Mouse (Mus musculus) limb, embryonic 14.5 days (tissue): ENCODE results near the gene Ppt2. TPM values are rescaled to one million over a fixed set of nuclear protein-coding genes. Genes with fewer than 3 reads are reported as not detected.

Experiments used
- ATAC-seq: fragments of 200-750 bp; cut with Nextera tagmentation; 2 replicates; pipeline ENCODE4 v1.8.0; 2017; ENCODE audit warnings: low read depth, moderate number of reproducible peaks, moderate TSS enrichment; ENCODE audit not compliant: low FRiP score
- DNase-seq: peaks from one replicate; pipeline ENCODE4 v3.0.0-alpha.2; 2015; ENCODE audit warnings: low spot score
- H3K27ac ChIP-seq: fragments of 300-500 bp; sonication (generic); replicated peaks from 2 replicates; pipeline ENCODE4 v1.5.1; 2014; ENCODE audit warnings: low read depth, mild to moderate bottlenecking, low read length, moderate library complexity, mixed read lengths
- H3K27me3 ChIP-seq: fragments of 300-500 bp; sonication (generic); 2 replicates; pipeline ENCODE4 v1.6.1; 2014; ENCODE audit warnings: low read length, mixed read lengths; ENCODE audit not compliant: control insufficient read depth, insufficient read depth
- H3K36me3 ChIP-seq: fragments of 300-500 bp; sonication (generic); 2 replicates; pipeline ENCODE4 v1.6.1; 2014; ENCODE audit warnings: mild to moderate bottlenecking, low read length, moderate library complexity, mixed read lengths; ENCODE audit not compliant: control insufficient read depth, insufficient read depth
- H3K4me1 ChIP-seq: fragments of 300-500 bp; sonication (generic); 2 replicates; pipeline ENCODE4 v1.6.1; 2014; ENCODE audit warnings: antibody characterized with exemption, low read length, mixed read lengths; ENCODE audit not compliant: control insufficient read depth, insufficient read depth
- H3K4me2 ChIP-seq: fragments of 300-500 bp; sonication (generic); replicated peaks from 2 replicates; pipeline ENCODE4 v1.6.1; 2014; ENCODE audit warnings: low read depth, mild to moderate bottlenecking, low read length, moderate library complexity; ENCODE audit not compliant: severe bottlenecking
- H3K4me3 ChIP-seq: fragments of 300-500 bp; sonication (generic); replicated peaks from 2 replicates; pipeline ENCODE4 v1.5.1; 2014; ENCODE audit warnings: low read length
- H3K9ac ChIP-seq: fragments of 300-500 bp; sonication (generic); 2 replicates; pipeline ENCODE4 v1.6.1; 2014; ENCODE audit warnings: mild to moderate bottlenecking, low read depth, low read length, moderate library complexity; ENCODE audit not compliant: severe bottlenecking
- H3K9me3 ChIP-seq: fragments of 300-500 bp; sonication (generic); 2 replicates; pipeline ENCODE4 v1.6.1; 2016; ENCODE audit warnings: low read length; ENCODE audit not compliant: control insufficient read depth
- POLR2A ChIP-seq: fragments of 200-500 bp; IDR thresholded peaks from 2 replicates; pipeline ENCODE4 v1.8.0; 2012; ENCODE audit warnings: inconsistent platforms, mild to moderate bottlenecking, moderate library complexity, borderline replicate concordance; ENCODE audit not compliant: insufficient read depth, insufficient read length; ENCODE audit errors: extremely low read depth
- WGBS: fragments of 180-500 bp; shearing (Covaris S2); extraction: QIAGEN DNeasy Blood & Tissue Kit; methylation state at CpG from one replicate; pipeline ENCODE4 v1.1.7; 2014; 5-methylcytosine and 5-hydroxymethylcytosine counted together
- polyA plus RNA-seq, 2 experiments: library from polyadenylated mRNA; depleted of rRNA in 1 of 2; stranded (reverse) in 1 of 2; unstranded in 1 of 2; fragments of >200 nt; fragmentation: Nextera tagmentation in 1 of 2; extraction: Ambion mirVana in 1 of 2; gene quantifications; 2 replicates each; pipeline versions ENCODE4 v1.2.1 to v1.2.3; 2012 to 2014

The Ppt2 gene
- polyA plus RNA-seq, 2 experiments = 29.9 to 39.6 TPM

DNA sequence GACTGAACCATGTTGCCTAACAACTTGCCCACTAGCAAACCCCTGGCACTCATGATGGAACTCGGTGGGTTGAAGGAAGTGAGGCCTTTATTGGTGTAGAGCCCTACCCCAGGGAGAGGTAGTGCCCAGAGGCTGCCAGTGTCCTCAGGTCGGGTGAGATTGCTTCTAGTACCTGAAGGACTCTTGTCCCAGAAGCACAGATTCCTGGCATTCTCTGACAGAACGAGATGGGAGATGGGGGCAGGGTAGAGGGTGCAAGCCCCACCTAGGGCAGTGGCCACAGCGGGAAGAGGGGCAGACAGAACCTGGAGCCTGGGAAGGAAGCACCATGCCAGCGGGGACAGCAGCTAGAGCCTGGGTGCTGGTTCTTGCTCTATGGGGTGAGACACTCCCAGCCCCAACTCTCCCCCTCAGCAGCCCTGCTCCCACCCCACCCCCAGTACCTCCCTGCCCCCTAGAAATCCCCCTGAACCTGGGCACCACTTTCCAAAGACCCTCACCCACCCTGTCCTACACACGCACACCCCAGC, 30.7 kb downstream of the Ppt2 start, which contains the start of gene Ager:
Gene Ager (plus strand): TSS at position 297 of the 530 bp plus-strand sequence.
- Histone ChIP-seq H3K4me3 (no peak within 1 kb of the TSS), H3K4me1 (peaks cover 25% of the 10 kb centered on the region), H3K4me2 (no peak within 1 kb of the TSS), H3K9me3 (no peaks in the 10 kb centered on the region), H3K9ac (no peak within 1 kb of the TSS), H3K27ac (no peak within 1 kb of the TSS; the same call in 1 of the 2 replicates), H3K27me3 (no peaks in the 10 kb centered on the region), H3K36me3 (peaks cover 52% of the 10 kb centered on the region)
- no peak for TF ChIP-seq POLR2A
- DNase-seq (no peak), ATAC-seq (no peak)
- WGBS = 23% methylated on average over 5 of the region's 6 CpGs

DNA sequence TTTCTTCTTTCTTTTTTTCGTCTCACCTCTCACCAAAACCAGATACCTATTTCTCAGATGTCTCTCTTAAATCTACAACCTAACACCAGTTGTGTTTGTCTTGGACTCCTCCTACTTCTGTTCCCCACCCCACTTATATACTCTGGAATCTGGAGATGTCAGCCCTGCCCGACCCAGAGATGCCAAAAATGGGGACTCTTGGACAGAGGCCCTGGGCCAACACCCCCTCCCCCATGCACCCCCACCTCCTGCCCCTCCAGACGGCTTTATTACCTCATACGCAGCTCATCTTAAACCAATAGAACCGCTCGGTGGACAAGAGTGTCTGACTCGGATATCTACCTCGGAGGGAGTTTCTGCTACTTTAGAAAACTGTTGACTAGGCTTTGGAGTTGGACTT, 32.2 kb downstream of the Ppt2 start:
- no peak for DNase-seq
- H3K27ac ChIP-seq = no peak overlapping the region
- H3K4me2 ChIP-seq = no peak overlapping the region
- no peak overlapping the region for H3K4me3 ChIP-seq
- no peak for TF ChIP-seq POLR2A
- 70% methylated on average over 8 of the region's 8 CpGs for WGBS
- peaks cover 44% of the 10 kb centered on the region for H3K36me3 ChIP-seq
- peaks cover 26% of the 10 kb centered on the region for H3K4me1 ChIP-seq
- no peak overlapping the region for H3K9ac ChIP-seq
- H3K9me3 ChIP-seq = no peaks in the 10 kb centered on the region
- no peak for ATAC-seq
- no peaks in the 10 kb centered on the region for H3K27me3 ChIP-seq

DNA sequence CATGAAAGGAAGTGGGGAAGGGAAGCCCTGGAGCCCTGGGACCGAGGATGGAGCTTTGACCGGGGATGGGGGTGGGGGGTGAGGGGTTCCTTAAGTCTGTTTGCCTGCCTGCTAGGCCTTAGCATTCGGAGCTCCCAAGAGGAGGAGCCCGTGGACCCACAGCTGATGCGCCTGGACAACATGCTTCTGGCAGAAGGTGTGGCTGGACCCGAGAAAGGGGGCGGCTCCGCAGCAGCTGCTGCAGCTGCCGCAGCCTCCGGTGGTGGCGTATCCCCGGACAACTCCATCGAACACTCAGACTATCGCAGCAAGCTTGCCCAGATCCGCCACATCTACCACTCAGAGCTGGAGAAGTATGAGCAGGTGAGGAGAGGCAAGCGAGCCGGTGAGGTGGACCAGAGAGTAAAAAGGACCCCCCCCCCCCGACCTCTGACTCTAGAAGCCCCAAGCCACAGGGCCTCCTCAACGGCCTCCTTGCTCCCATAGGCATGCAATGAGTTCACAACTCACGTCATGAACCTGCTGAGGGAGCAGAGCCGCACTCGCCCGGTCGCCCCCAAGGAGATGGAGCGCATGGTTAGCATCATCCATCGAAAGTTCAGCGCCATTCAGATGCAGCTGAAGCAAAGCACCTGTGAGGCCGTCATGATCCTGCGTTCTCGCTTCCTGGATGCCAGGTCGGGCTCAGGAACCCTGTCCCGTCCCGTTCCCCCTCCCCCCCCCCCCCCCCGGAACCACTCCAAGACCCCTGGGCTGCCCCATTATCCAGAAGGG, 34.4 kb downstream of the Ppt2 start:
- H3K4me2 ChIP-seq = peak overlapping the region; percentile 96
- no peaks in the 10 kb centered on the region for H3K27me3 ChIP-seq
- TF ChIP-seq POLR2A = no peak
- WGBS = 42% methylated on average over 31 of the region's 34 CpGs
- peaks cover 30% of the 10 kb centered on the region for H3K36me3 ChIP-seq
- no peak for DNase-seq
- H3K9ac ChIP-seq = peak overlapping the region; percentile 94
- peak overlapping the region; percentile 98 for H3K27ac ChIP-seq
- no peak for ATAC-seq
- no peaks in the 10 kb centered on the region for H3K9me3 ChIP-seq
- H3K4me3 ChIP-seq = peak overlapping the region; percentile 93
- peaks cover 41% of the 10 kb centered on the region for H3K4me1 ChIP-seq

DNA sequence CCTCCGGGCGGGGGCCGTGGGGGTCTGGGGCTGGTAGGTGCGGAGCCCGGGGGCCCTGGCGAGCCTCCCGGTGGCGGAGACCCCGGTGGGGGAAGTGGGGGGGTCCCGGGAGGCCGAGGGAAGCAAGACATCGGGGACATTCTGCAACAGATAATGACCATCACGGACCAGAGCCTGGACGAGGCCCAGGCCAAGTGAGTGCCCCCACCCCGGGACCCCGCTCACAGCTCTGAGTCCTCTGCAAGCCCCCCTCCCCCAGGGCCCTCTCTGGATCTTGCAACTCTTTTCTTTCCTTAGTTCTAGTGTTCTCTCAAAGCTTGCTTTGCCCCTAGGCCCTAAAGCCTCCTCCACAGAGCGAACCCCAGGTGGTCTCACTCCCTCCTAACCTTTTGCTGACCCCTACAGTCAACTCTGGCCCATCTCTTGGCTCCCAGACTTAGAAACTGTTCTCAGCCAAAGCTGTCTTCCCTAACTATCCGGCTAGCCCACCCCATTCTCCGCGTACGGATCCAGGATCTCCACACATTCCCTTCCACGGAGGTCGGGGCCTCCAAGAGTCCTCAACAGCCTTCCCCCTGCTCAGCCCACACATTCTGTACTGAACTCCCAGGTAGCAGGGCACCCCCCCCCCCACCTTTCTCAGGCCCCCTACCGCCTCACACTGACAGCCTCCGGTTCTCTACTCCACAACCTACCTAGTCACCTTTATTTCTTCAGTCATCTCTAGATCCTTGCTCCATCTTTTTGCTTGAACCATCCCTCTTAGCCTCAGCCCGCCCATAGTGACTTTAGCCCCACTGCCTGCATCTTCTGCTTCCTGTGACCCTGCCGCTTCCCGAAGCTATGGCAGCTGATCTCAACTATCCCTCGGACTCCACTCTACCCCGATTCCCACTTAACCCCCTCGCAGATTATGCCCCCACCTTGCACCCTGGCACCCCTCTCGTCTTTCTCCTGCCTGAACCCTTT, 35.4 kb downstream of the Ppt2 start:
- H3K4me3 ChIP-seq = peak overlapping the region; percentile 93
- no peak for TF ChIP-seq POLR2A
- H3K36me3 ChIP-seq = peaks cover 30% of the 10 kb centered on the region
- peaks cover 45% of the 10 kb centered on the region for H3K4me1 ChIP-seq
- H3K27me3 ChIP-seq = no peaks in the 10 kb centered on the region
- H3K9me3 ChIP-seq = no peaks in the 10 kb centered on the region
- peak overlapping the region; percentile 96 for H3K4me2 ChIP-seq
- H3K9ac ChIP-seq = peak overlapping the region; percentile 94
- WGBS = 1% methylated on average over 26 of the region's 32 CpGs
- ATAC-seq = peak; percentile 7; the same call in 1 of the 2 replicates
- no peak for DNase-seq
- H3K27ac ChIP-seq = peak overlapping the region; percentile 98

DNA sequence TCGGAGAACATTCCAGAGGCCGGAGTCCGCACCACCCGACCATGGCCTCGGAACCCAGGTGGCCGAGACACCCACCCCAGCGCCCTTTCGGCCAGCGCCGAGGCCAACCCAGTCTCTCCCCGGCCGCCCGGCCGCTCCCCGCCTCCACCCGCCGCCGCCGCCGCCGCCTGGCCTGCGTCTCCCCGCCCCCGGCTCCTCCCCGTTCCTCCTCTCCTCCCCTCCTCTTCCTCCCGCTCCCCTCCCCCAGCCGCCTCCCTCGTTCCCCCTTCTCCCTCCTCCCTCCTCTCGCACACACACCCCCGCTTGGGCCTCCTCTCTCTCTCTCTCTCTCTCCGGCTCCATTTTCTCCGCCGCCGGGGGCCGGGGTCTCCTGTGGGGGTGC, 36.3 kb downstream of the Ppt2 start:
- peaks cover 30% of the 10 kb centered on the region for H3K36me3 ChIP-seq
- ATAC-seq (peak; percentile 53), DNase-seq (peak; percentile 86)
- H3K9ac ChIP-seq = peak overlapping the region; percentile 94
- H3K4me3 ChIP-seq = peak overlapping the region; percentile 93
- no peaks in the 10 kb centered on the region for H3K27me3 ChIP-seq
- H3K4me1 ChIP-seq = peaks cover 41% of the 10 kb centered on the region
- peak overlapping the region; percentile 96 for H3K4me2 ChIP-seq
- H3K27ac ChIP-seq = peak overlapping the region; percentile 98
- peak; percentile 60; the same call in 1 of the 2 replicates for TF ChIP-seq POLR2A
- WGBS = 0% methylated on average over 10 of the region's 35 CpGs
- no peaks in the 10 kb centered on the region for H3K9me3 ChIP-seq
